Mouse (Mus musculus): ENCODE data around the gene Slc30a2. TPM values are rescaled to one million over a fixed set of nuclear protein-coding genes. Genes with fewer than 3 reads are reported as not detected.
"Not testable (repeated sequence)": the region's sequence is repeated elsewhere in the genome, so short reads cannot be mapped to it uniquely, and the experiment has no call there.

Slc30a2 gene
- polyA plus RNA-seq, 1 experiment from 2014 or later: 0.15 TPM

- not testable (repeated sequence) for H3K9me3 ChIP-seq (ENCODE audit: control insufficient read depth, low read length); H3K27me3 ChIP-seq (replicated peaks; ENCODE audit: control insufficient read depth, insufficient read depth, low read length); H3K4me1 ChIP-seq (replicated peaks; ENCODE audit: control insufficient read depth, insufficient read depth, low read length); H3K4me3 ChIP-seq (replicated peaks; ENCODE audit: low read length); H3K27ac ChIP-seq (ENCODE audit: low read length); H3K36me3 ChIP-seq (ENCODE audit: control insufficient read depth, insufficient read depth); H3K9ac ChIP-seq (replicated peaks; ENCODE audit: low read depth, low read length); ATAC-seq; H3K4me2 ChIP-seq (ENCODE audit: low read length)
- 95% methylated on average over 2 of the region's 6 CpGs for WGBS
Observed at GRCm38 (mm10) chr4:134383750-134384149, 40.8 kb downstream of the Slc30a2 start, which contains the start of gene Extl1. Gene Extl1, minus strand, starts transcription at chr4:134383850.

GRCm38 (mm10) chr4:134387268-134387667, 44.3 kb downstream of the Slc30a2 start:
- Histone ChIP-seq H3K4me1 (replicated peaks; ENCODE audit: control insufficient read depth, insufficient read depth, low read length) (no peaks in the 10 kb centered on the region), H3K4me3 (replicated peaks; ENCODE audit: low read length) (no peak overlapping the region), H3K27me3 (replicated peaks; ENCODE audit: control insufficient read depth, insufficient read depth, low read length) (no peaks in the 10 kb centered on the region), H3K27ac (ENCODE audit: low read length) (no peak overlapping the region), H3K9me3 (ENCODE audit: control insufficient read depth, low read length) (no peaks in the 10 kb centered on the region), H3K9ac (replicated peaks; ENCODE audit: low read depth, low read length) (no peak overlapping the region), H3K4me2 (ENCODE audit: low read length) (no peak overlapping the region), H3K36me3 (ENCODE audit: control insufficient read depth, insufficient read depth) (no peaks in the 10 kb centered on the region)
- WGBS: 71% methylated on average over 6 of the region's 6 CpGs
- no peak for ATAC-seq

GRCm38 (mm10) chr4:134388397-134388796, 45.4 kb downstream of the Slc30a2 start:
- WGBS: 10% methylated on average over 5 of the region's 5 CpGs
- Histone ChIP-seq H3K4me1 (replicated peaks; ENCODE audit: control insufficient read depth, insufficient read depth, low read length) (0 out of 2 replicates have a peak, but pooled peaks cover 3% of the 10 kb centered on the region), H3K27me3 (replicated peaks; ENCODE audit: control insufficient read depth, insufficient read depth, low read length) (no peaks in the 10 kb centered on the region), H3K36me3 (ENCODE audit: control insufficient read depth, insufficient read depth) (no peaks in the 10 kb centered on the region), H3K9ac (replicated peaks; ENCODE audit: low read depth, low read length) (no peak overlapping the region), H3K4me3 (replicated peaks; ENCODE audit: low read length) (no peak overlapping the region), H3K27ac (ENCODE audit: low read length) (no peak overlapping the region), H3K4me2 (ENCODE audit: low read length) (no peak overlapping the region), H3K9me3 (ENCODE audit: control insufficient read depth, low read length) (no peaks in the 10 kb centered on the region)
- ATAC-seq: no peak

- Histone ChIP-seq H3K4me1 (replicated peaks; ENCODE audit: control insufficient read depth, insufficient read depth, low read length) (peaks cover 9% of the 10 kb centered on the region; the same call in 1 of the 2 replicates), H3K36me3 (ENCODE audit: control insufficient read depth, insufficient read depth) (no peaks in the 10 kb centered on the region), H3K9ac (replicated peaks; ENCODE audit: low read depth, low read length) (no peak overlapping the region), H3K4me3 (replicated peaks; ENCODE audit: low read length) (no peak overlapping the region), H3K4me2 (ENCODE audit: low read length) (no peak overlapping the region), H3K9me3 (ENCODE audit: control insufficient read depth, low read length) (no peaks in the 10 kb centered on the region), H3K27ac (ENCODE audit: low read length) (no peak overlapping the region), H3K27me3 (replicated peaks; ENCODE audit: control insufficient read depth, insufficient read depth, low read length) (no peaks in the 10 kb centered on the region)
- no peak for ATAC-seq
- WGBS: 86% methylated on average over 1 of the region's 1 CpGs
Observed at GRCm38 (mm10) chr4:134391636-134392035, 48.7 kb downstream of the Slc30a2 start.

- no peak overlapping the region for H3K27ac ChIP-seq (ENCODE audit: low read length)
- 11% methylated on average over 8 of the region's 8 CpGs for WGBS
- no peaks in the 10 kb centered on the region for H3K36me3 ChIP-seq (ENCODE audit: control insufficient read depth, insufficient read depth)
- no peak overlapping the region for H3K9ac ChIP-seq (replicated peaks; ENCODE audit: low read depth, low read length)
- no peak for ATAC-seq
- no peaks in the 10 kb centered on the region for H3K9me3 ChIP-seq (ENCODE audit: control insufficient read depth, low read length)
- peaks cover 15% of the 10 kb centered on the region for H3K4me1 ChIP-seq (replicated peaks; ENCODE audit: control insufficient read depth, insufficient read depth, low read length)
- no peaks in the 10 kb centered on the region for H3K27me3 ChIP-seq (replicated peaks; ENCODE audit: control insufficient read depth, insufficient read depth, low read length)
- H3K4me2 ChIP-seq (ENCODE audit: low read length): no peak overlapping the region
- no peak overlapping the region for H3K4me3 ChIP-seq (replicated peaks; ENCODE audit: low read length)
Observed at GRCm38 (mm10) chr4:134392595-134392994, 49.6 kb downstream of the Slc30a2 start.

GRCm38 (mm10) chr4:134393026-134393425, 50.0 kb downstream of the Slc30a2 start:
- Histone ChIP-seq H3K36me3 (ENCODE audit: control insufficient read depth, insufficient read depth) (no peaks in the 10 kb centered on the region), H3K27ac (ENCODE audit: low read length) (no peak overlapping the region), H3K9ac (replicated peaks; ENCODE audit: low read depth, low read length) (no peak overlapping the region), H3K9me3 (ENCODE audit: control insufficient read depth, low read length) (no peaks in the 10 kb centered on the region), H3K4me1 (replicated peaks; ENCODE audit: control insufficient read depth, insufficient read depth, low read length) (peaks cover 18% of the 10 kb centered on the region), H3K27me3 (replicated peaks; ENCODE audit: control insufficient read depth, insufficient read depth, low read length) (no peaks in the 10 kb centered on the region), H3K4me3 (replicated peaks; ENCODE audit: low read length) (no peak overlapping the region), H3K4me2 (ENCODE audit: low read length) (no peak overlapping the region)
- no peak for ATAC-seq
- WGBS: 18% methylated on average over 12 of the region's 12 CpGs

- no peaks in the 10 kb centered on the region for H3K27me3 ChIP-seq (replicated peaks; ENCODE audit: control insufficient read depth, insufficient read depth, low read length)
- H3K9me3 ChIP-seq (ENCODE audit: control insufficient read depth, low read length): no peaks in the 10 kb centered on the region
- H3K27ac ChIP-seq (ENCODE audit: low read length): no peak overlapping the region
- H3K4me2 ChIP-seq (ENCODE audit: low read length): no peak overlapping the region
- WGBS: 95% methylated on average over 7 of the region's 7 CpGs
- H3K4me3 ChIP-seq (replicated peaks; ENCODE audit: low read length): no peak overlapping the region
- H3K36me3 ChIP-seq (ENCODE audit: control insufficient read depth, insufficient read depth): no peaks in the 10 kb centered on the region
- H3K4me1 ChIP-seq (replicated peaks; ENCODE audit: control insufficient read depth, insufficient read depth, low read length): peaks cover 25% of the 10 kb centered on the region
- no peak overlapping the region for H3K9ac ChIP-seq (replicated peaks; ENCODE audit: low read depth, low read length)
- no peak for ATAC-seq
Observed at GRCm38 (mm10) chr4:134395142-134395541, 52.2 kb downstream of the Slc30a2 start.

GRCm38 (mm10) chr4:134395977-134396825, 53.2 kb downstream of the Slc30a2 start, which contains the start of gene Pafah2:
Gene Pafah2, plus strand, starts transcription at chr4:134396320.
- peak; percentile 99 for ATAC-seq
- Histone ChIP-seq H3K4me2 (ENCODE audit: low read length) (peak within 1 kb of the TSS; percentile 72), H3K9ac (replicated peaks; ENCODE audit: low read depth, low read length) (peak within 1 kb of the TSS; percentile 52), H3K27me3 (replicated peaks; ENCODE audit: control insufficient read depth, insufficient read depth, low read length) (no peaks in the 10 kb centered on the region), H3K9me3 (ENCODE audit: control insufficient read depth, low read length) (no peaks in the 10 kb centered on the region), H3K36me3 (ENCODE audit: control insufficient read depth, insufficient read depth) (no peaks in the 10 kb centered on the region), H3K27ac (ENCODE audit: low read length) (peak within 1 kb of the TSS; percentile 85), H3K4me1 (replicated peaks; ENCODE audit: control insufficient read depth, insufficient read depth, low read length) (peaks cover 32% of the 10 kb centered on the region), H3K4me3 (replicated peaks; ENCODE audit: low read length) (peak within 1 kb of the TSS; percentile 54)
- under 1% methylated on average over 31 of the region's 31 CpGs for WGBS

- Histone ChIP-seq H3K36me3 (ENCODE audit: control insufficient read depth, insufficient read depth) (no peaks in the 10 kb centered on the region), H3K9ac (replicated peaks; ENCODE audit: low read depth, low read length) (peak overlapping the region; percentile 43), H3K27ac (ENCODE audit: low read length) (0 out of 2 replicates have a peak overlapping the region, but pooled peaks have one; percentile 42), H3K27me3 (replicated peaks; ENCODE audit: control insufficient read depth, insufficient read depth, low read length) (no peaks in the 10 kb centered on the region), H3K4me1 (replicated peaks; ENCODE audit: control insufficient read depth, insufficient read depth, low read length) (peaks cover 36% of the 10 kb centered on the region), H3K4me3 (replicated peaks; ENCODE audit: low read length) (no peak overlapping the region), H3K9me3 (ENCODE audit: control insufficient read depth, low read length) (no peaks in the 10 kb centered on the region), H3K4me2 (ENCODE audit: low read length) (peak overlapping the region; percentile 72)
- WGBS: 18% methylated on average over 7 of the region's 7 CpGs
- no peak for ATAC-seq
Observed at GRCm38 (mm10) chr4:134397121-134397520, 54.1 kb downstream of the Slc30a2 start.

All from forebrain, embryonic 16.5 days (tissue).